Comparison of ENCODE assay signal across 20 mouse cellular contexts in genomic region chr17:7395116-7395515, GRCm38 (mm10). TPM values are rescaled to one million over a fixed set of nuclear protein-coding genes. Genes with fewer than 3 reads are reported as not detected.
DNase-seq lines count a peak whose midpoint lies in the region.
"Had no signal": no experiment of that assay in that cellular context is flagged by ENCODE, and none has a peak within 500 bp of the region (broad histone marks: within the 10 kb centered on the region; RNA-seq: fewer than 3 reads in every experiment).

No protein-coding gene starts in this region.

- DNase-seq in R1 (ENCODE audit: low read depth, low spot score) = peak; percentile 41
- peak; percentile 70 to 90 for DNase-seq in adrenal gland, adult (ENCODE audit: inconsistent age in 2 of 2, low spot score in 1 of 2)
- DNase-seq in adrenal gland, adult 2 months = peak; percentile 72
- DNase-seq in adrenal gland, postnatal 10 days = peak; percentile 25
- peak; percentile 2 for DNase-seq in adrenal gland, postnatal 25 days
- peak; percentile 51 for DNase-seq in heart, adult 11 months

RNA-seq across cellular contexts. Expression of gene Unc93a2, which starts 9.9 kb away (rescaled TPM):
- 1 to 10 TPM; 1.3 to 2.7 TPM for total RNA-seq in adrenal gland, adult 2 months (2021)
- polyA plus RNA-seq in adrenal gland, adult 2 months (2012; rRNA removed) = 1.4 and 2.1 TPM in 2 replicates
- total RNA-seq in adrenal gland, postnatal 10 days (2021) = 1 to 10 TPM; 1.8 to 2.0 TPM
- 2.2 and 5.1 TPM in 2 replicates for total RNA-seq in adrenal gland, postnatal 25 days (2021)
- total RNA-seq: forebrain, postnatal 0 days had no signal
- polyA plus RNA-seq: activated CD4-positive, CD25-positive, alpha-beta regulatory T cell, adult 4 months; C2C12; cerebellum, adult 2 months; cortical plate, adult 2 months; embryonic facial prominence, embryonic 10.5 days; embryonic facial prominence, embryonic 12.5 days; embryonic facial prominence, embryonic 14.5 days; forebrain, embryonic 11.5 days; forebrain, embryonic 13.5 days; forebrain, embryonic 15.5 days; forebrain, postnatal 0 days; G1E had no signal

RNA-seq across cellular contexts. Expression of gene Gm49630, which starts 23.3 kb away (rescaled TPM):
- total RNA-seq in adrenal gland, adult 2 months (2021) = not detected
- polyA plus RNA-seq in adrenal gland, adult 2 months (2012; rRNA removed) = 0.28 and 1.1 TPM in 2 replicates
- total RNA-seq in adrenal gland, postnatal 10 days (2021) = not detected
- not detected in 2 replicates for total RNA-seq in adrenal gland, postnatal 25 days (2021)
- total RNA-seq: forebrain, postnatal 0 days; G1E; gastrocnemius, adult 18-20 months had no signal
- polyA plus RNA-seq: activated CD4-positive, CD25-positive, alpha-beta regulatory T cell, adult 4 months; C2C12; cerebellum, adult 2 months; cortical plate, adult 2 months; embryonic facial prominence, embryonic 10.5 days; embryonic facial prominence, embryonic 12.5 days; embryonic facial prominence, embryonic 14.5 days; forebrain, embryonic 11.5 days; forebrain, embryonic 13.5 days; forebrain, embryonic 15.5 days; forebrain, postnatal 0 days; G1E; Patski had no signal

RNA-seq across cellular contexts. Expression of gene Ttll2, which starts 42.6 kb away (rescaled TPM):
- total RNA-seq in adrenal gland, adult 2 months (2021) = not detected
- polyA plus RNA-seq in adrenal gland, adult 2 months (2012; rRNA removed) = 0.11 TPM in 1 of 2 replicates, not detected in the other
- not detected for total RNA-seq in adrenal gland, postnatal 10 days (2021)
- total RNA-seq in adrenal gland, postnatal 25 days (2021) = 0.36 TPM in 1 of 2 replicates, not detected in the other
- total RNA-seq: forebrain, postnatal 0 days; G1E; gastrocnemius, adult 18-20 months had no signal
- polyA plus RNA-seq: activated CD4-positive, CD25-positive, alpha-beta regulatory T cell, adult 4 months; C2C12; cerebellum, adult 2 months; cortical plate, adult 2 months; embryonic facial prominence, embryonic 10.5 days; embryonic facial prominence, embryonic 12.5 days; embryonic facial prominence, embryonic 14.5 days; forebrain, embryonic 11.5 days; forebrain, embryonic 13.5 days; forebrain, embryonic 15.5 days; forebrain, postnatal 0 days; G1E had no signal

Comparison
In these comparisons a context has a peak if more than half of its experiments do, and no peak if none do; other contexts are left out.
1. Peak in every context shown above with its lines: DNase-seq.
2. DNase-seq: peak in every context shown above with its lines; median percentile 80 in adrenal gland, adult; 72 in adrenal gland, adult 2 months; 51 in heart, adult 11 months; 41 in R1; 25 in adrenal gland, postnatal 10 days; 2 in adrenal gland, postnatal 25 days.